Mouse (Mus musculus): ENCODE data around the gene Fam160a2.

Gene Fam160a2

GRCm38 (mm10) chr7:105399935-105400624 lies at the start of gene Fam160a2:
Gene Fam160a2 (minus strand): TSS chr7:105400054.
- DNase-seq = peak; percentile 100

GRCm38 (mm10) chr7:105445076-105445475 lies 45.2 kb upstream of the Fam160a2 start:
- no peak for DNase-seq

- DNase-seq = no peak
These were observed 41.6 kb upstream of the Fam160a2 start for GRCm38 (mm10) chr7:105441426-105441825.

- DNase-seq = no peak
These were observed 38.3 kb upstream of the Fam160a2 start for GRCm38 (mm10) chr7:105437979-105438772.

GRCm38 (mm10) chr7:105434798-105435197 lies 34.9 kb upstream of the Fam160a2 start:
- DNase-seq = no peak

- DNase-seq = no peak
These were observed 34.0 kb upstream of the Fam160a2 start for GRCm38 (mm10) chr7:105433859-105434258.

- no peak for DNase-seq
These were observed 32.2 kb upstream of the Fam160a2 start for GRCm38 (mm10) chr7:105432058-105432457.

- DNase-seq = no peak
These were observed 26.2 kb upstream of the Fam160a2 start for GRCm38 (mm10) chr7:105426051-105426450.

- DNase-seq = no peak
These were observed 25.7 kb upstream of the Fam160a2 start, which contains the start of gene Cckbr for GRCm38 (mm10) chr7:105425424-105426043. Gene Cckbr (plus strand): TSS chr7:105425731.

- DNase-seq = no peak
These were observed 24.5 kb upstream of the Fam160a2 start for GRCm38 (mm10) chr7:105424368-105424767.

GRCm38 (mm10) chr7:105420903-105421302 lies 21.0 kb upstream of the Fam160a2 start:
- no peak for DNase-seq

- no peak for DNase-seq
These were observed 18.3 kb upstream of the Fam160a2 start for GRCm38 (mm10) chr7:105418106-105418505.

- DNase-seq = no peak
These were observed 16.7 kb upstream of the Fam160a2 start for GRCm38 (mm10) chr7:105416529-105416928.

- DNase-seq = no peak
These were observed 14.5 kb upstream of the Fam160a2 start for GRCm38 (mm10) chr7:105414385-105414784.

GRCm38 (mm10) chr7:105411874-105412632 lies 12.2 kb upstream of the Fam160a2 start:
- DNase-seq = peak; percentile 66

- DNase-seq = no peak
These were observed 6.5 kb upstream of the Fam160a2 start for GRCm38 (mm10) chr7:105406322-105406721.

- DNase-seq = no peak
These were observed 4.4 kb upstream of the Fam160a2 start, which contains the start of gene Cnga4 for GRCm38 (mm10) chr7:105404268-105404667. Gene Cnga4 (plus strand): TSS chr7:105404568.

GRCm38 (mm10) chr7:105399058-105399934 lies 558 bp downstream of the Fam160a2 start:
- DNase-seq = no peak

GRCm38 (mm10) chr7:105396126-105396525 lies 3.7 kb downstream of the Fam160a2 start:
- no peak for DNase-seq

GRCm38 (mm10) chr7:105395131-105395820 lies 4.6 kb downstream of the Fam160a2 start:
- DNase-seq = no peak

- DNase-seq = peak; percentile 39
These were observed 5.2 kb downstream of the Fam160a2 start for GRCm38 (mm10) chr7:105394606-105395005.
